Mouse (Mus musculus) liver, embryonic 12.5 days (tissue): ENCODE measurements around the gene Gria4. TPM values are rescaled to one million over a fixed set of nuclear protein-coding genes. Genes with fewer than 3 reads are reported as not detected.

Source experiments
- ATAC-seq: fragments of 200-750 bp; cut with Nextera tagmentation; 2 replicates; pipeline ENCODE4 v1.8.0; 2017; ENCODE audit warnings: moderate number of reproducible peaks, mild to moderate bottlenecking, moderate library complexity
- H3K27ac ChIP-seq: fragments of 300-500 bp; sonication (generic); 2 replicates; pipeline ENCODE4 v1.5.1; 2016; ENCODE audit warnings: mild to moderate bottlenecking
- H3K27me3 ChIP-seq: fragments of 300-500 bp; sonication (generic); replicated peaks from 2 replicates; pipeline ENCODE4 v1.6.1; 2016; ENCODE audit warnings: mild to moderate bottlenecking, moderate library complexity
- H3K36me3 ChIP-seq: fragments of 300-500 bp; sonication (generic); 2 replicates; pipeline ENCODE4 v1.6.1; 2016; ENCODE audit warnings: mild to moderate bottlenecking, moderate library complexity
- H3K4me1 ChIP-seq: fragments of 300-500 bp; sonication (generic); 2 replicates; pipeline ENCODE4 v1.6.1; 2016
- H3K4me2 ChIP-seq: fragments of 300-500 bp; sonication (generic); 2 replicates; pipeline ENCODE4 v1.6.1; 2016; ENCODE audit warnings: mild to moderate bottlenecking, moderate library complexity
- H3K4me3 ChIP-seq: fragments of 300-500 bp; sonication (generic); 2 replicates; pipeline ENCODE4 v1.5.1; 2016; ENCODE audit warnings: mild to moderate bottlenecking, moderate library complexity
- H3K9ac ChIP-seq: fragments of 300-500 bp; sonication (generic); 2 replicates; pipeline ENCODE4 v1.6.1; 2016; ENCODE audit warnings: mild to moderate bottlenecking, moderate library complexity
- H3K9me3 ChIP-seq: fragments of 300-500 bp; sonication (generic); replicated peaks from 2 replicates; pipeline ENCODE4 v1.6.1; 2016; ENCODE audit warnings: mild to moderate bottlenecking, moderate library complexity
- WGBS: fragments of 180-500 bp; shearing (Covaris S2); methylation state at CpG from one replicate; pipeline ENCODE4 v1.1.7; 2016; ENCODE audit not compliant: insufficient replicate concordance; 5-methylcytosine and 5-hydroxymethylcytosine counted together
- polyA plus RNA-seq: library from polyadenylated mRNA; unstranded; fragments of >200 nt; fragmentation: Nextera tagmentation; extraction: Ambion mirVana; gene quantifications from 2 replicates; pipeline ENCODE4 v1.2.1, GENCODE M21; 2016

The Gria4 gene
- polyA plus RNA-seq, 1 experiment from 2014 or later = 0.38 TPM

GRCm38 (mm10) chr9:4536514-4537150 is 259.4 kb downstream of the Gria4 start:
- no peak for ATAC-seq
- 77% methylated on average over 6 of the region's 6 CpGs for WGBS
- Histone ChIP-seq H3K4me2 (no peak overlapping the region), H3K9me3 (no peaks in the 10 kb centered on the region), H3K27me3 (no peaks in the 10 kb centered on the region), H3K9ac (no peak overlapping the region), H3K36me3 (no peaks in the 10 kb centered on the region), H3K4me3 (no peak overlapping the region), H3K27ac (no peak overlapping the region), H3K4me1 (no peaks in the 10 kb centered on the region)

GRCm38 (mm10) chr9:4514563-4514885 is 281.5 kb downstream of the Gria4 start:
- Histone ChIP-seq H3K9ac (no peak overlapping the region), H3K9me3 (no peaks in the 10 kb centered on the region), H3K27me3 (no peaks in the 10 kb centered on the region), H3K4me2 (no peak overlapping the region), H3K4me3 (no peak overlapping the region), H3K36me3 (no peaks in the 10 kb centered on the region), H3K27ac (no peak overlapping the region), H3K4me1 (no peaks in the 10 kb centered on the region)
- WGBS = 85% methylated on average over 1 of the region's 1 CpGs
- no peak for ATAC-seq

- H3K9ac ChIP-seq = no peak overlapping the region
- no peak overlapping the region for H3K4me3 ChIP-seq
- no peaks in the 10 kb centered on the region for H3K4me1 ChIP-seq
These were observed 282.1 kb downstream of the Gria4 start for GRCm38 (mm10) chr9:4513796-4514562.

DNA sequence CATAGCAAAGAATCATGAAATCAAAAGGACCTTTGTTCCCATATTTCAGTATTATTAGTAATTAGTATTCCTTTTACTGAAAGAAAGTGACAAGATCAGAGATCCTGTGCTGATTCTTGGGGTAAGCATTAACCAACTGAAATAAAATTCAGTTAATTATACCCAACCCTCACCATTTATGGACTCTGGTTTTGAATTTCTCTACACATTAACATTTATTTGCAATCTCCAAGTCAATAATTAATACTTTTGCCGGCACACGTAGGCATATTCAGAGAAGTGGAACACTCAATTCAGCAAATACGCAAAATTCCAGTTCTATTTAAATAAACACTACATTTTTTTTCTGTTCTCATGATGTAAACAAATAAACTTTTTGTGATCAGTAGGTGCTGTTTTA is 289.9 kb downstream of the Gria4 start:
- no peak overlapping the region for H3K27ac ChIP-seq
- 81% methylated on average over 3 of the region's 3 CpGs for WGBS
- ATAC-seq = no peak

More at GRCm38 (mm10) chr9:4513796-4514562, 282.1 kb downstream of the Gria4 start:
- Histone ChIP-seq H3K27ac (no peak overlapping the region), H3K36me3 (no peaks in the 10 kb centered on the region), H3K27me3 (no peaks in the 10 kb centered on the region), H3K9me3 (no peaks in the 10 kb centered on the region), H3K4me2 (no peak overlapping the region)
- no peak for ATAC-seq

DNA sequence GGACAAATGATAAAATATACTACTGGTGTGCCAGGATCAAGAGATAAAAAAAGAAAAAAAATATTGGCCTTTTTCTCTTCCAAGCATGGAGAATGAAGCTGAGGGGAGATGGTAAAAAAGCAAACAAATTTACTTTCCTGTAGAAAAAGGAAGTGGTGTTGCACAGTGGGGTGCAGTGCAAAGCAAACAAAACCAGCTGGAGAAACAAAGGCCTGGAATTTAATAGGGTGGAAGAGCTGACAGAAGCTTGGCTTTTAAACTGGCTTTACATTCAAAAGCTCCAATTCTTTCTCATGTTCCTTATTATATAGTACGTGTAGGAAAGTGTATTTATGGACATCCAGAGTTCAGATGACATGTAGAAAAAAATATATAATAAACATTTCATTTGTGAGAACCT is 290.9 kb downstream of the Gria4 start:
- H3K4me2 ChIP-seq = no peak overlapping the region
- H3K4me1 ChIP-seq = no peaks in the 10 kb centered on the region
- H3K9me3 ChIP-seq = no peaks in the 10 kb centered on the region
- no peak overlapping the region for H3K4me3 ChIP-seq
- H3K27ac ChIP-seq = no peak overlapping the region
- no peak for ATAC-seq
- no peaks in the 10 kb centered on the region for H3K27me3 ChIP-seq
- no peaks in the 10 kb centered on the region for H3K36me3 ChIP-seq
- H3K9ac ChIP-seq = no peak overlapping the region
- WGBS = 37% methylated on average over 1 of the region's 1 CpGs

More for the DNA sequence above, 289.9 kb downstream of the Gria4 start:
- Histone ChIP-seq H3K27me3 (no peaks in the 10 kb centered on the region), H3K4me3 (no peak overlapping the region), H3K36me3 (no peaks in the 10 kb centered on the region), H3K9me3 (no peaks in the 10 kb centered on the region), H3K9ac (no peak overlapping the region), H3K4me1 (no peaks in the 10 kb centered on the region), H3K4me2 (no peak overlapping the region)

- H3K9ac ChIP-seq = no peak overlapping the region
- 60% methylated on average over 2 of the region's 2 CpGs for WGBS
- no peak overlapping the region for H3K4me3 ChIP-seq
- no peak overlapping the region for H3K27ac ChIP-seq
- ATAC-seq = no peak
- no peaks in the 10 kb centered on the region for H3K4me1 ChIP-seq
- H3K27me3 ChIP-seq = no peaks in the 10 kb centered on the region
- no peak overlapping the region for H3K4me2 ChIP-seq
- no peaks in the 10 kb centered on the region for H3K9me3 ChIP-seq
- no peaks in the 10 kb centered on the region for H3K36me3 ChIP-seq
These were observed 309.6 kb downstream of the Gria4 start for GRCm38 (mm10) chr9:4486428-4486827.

DNA sequence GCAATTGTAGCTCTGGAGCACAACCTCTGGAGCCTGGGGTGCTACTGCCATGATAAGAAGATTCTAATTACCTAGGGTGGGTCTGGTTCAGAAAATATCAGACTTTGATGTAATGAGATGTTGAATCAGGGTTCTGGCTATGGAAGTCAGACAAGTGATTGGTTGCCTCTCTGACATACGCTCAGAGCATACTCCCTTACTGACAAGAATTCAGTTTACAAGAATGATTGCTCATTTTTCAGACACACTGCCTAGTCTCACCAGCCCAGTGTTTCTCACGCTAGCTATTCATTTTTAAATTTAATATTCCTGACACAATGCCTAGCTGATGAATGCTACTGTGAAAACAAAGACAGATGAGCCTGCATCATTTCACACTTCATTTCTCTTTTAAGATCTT is 311.5 kb downstream of the Gria4 start:
- Histone ChIP-seq H3K4me2 (no peak overlapping the region), H3K9me3 (no peaks in the 10 kb centered on the region), H3K36me3 (no peaks in the 10 kb centered on the region), H3K4me1 (no peaks in the 10 kb centered on the region), H3K27me3 (no peaks in the 10 kb centered on the region), H3K4me3 (no peak overlapping the region), H3K9ac (no peak overlapping the region), H3K27ac (no peak overlapping the region)
- ATAC-seq = no peak
- 63% methylated on average over 2 of the region's 2 CpGs for WGBS

DNA sequence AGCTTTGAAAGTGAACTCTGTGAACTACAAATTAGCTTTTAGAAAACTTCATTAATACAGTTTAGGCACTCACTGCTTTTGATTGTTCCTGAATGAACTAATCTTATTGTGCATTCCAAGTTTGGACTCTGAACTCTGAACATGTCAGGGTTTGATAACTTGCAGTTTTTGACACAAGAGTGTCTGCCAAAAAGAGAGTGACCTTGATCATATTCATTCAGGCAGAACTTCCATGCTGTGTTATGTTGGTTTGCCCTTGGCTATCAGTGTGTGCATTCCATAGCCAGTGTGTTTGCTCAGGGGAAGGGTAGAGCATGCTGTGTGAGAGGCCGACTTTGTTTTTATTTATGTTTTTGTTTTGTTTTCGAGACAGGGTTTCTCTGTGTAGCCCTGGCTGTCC is 325.2 kb downstream of the Gria4 start:
- no peaks in the 10 kb centered on the region for H3K4me1 ChIP-seq
- WGBS = 41% methylated on average over 2 of the region's 2 CpGs
- no peaks in the 10 kb centered on the region for H3K36me3 ChIP-seq
- no peak for ATAC-seq
- no peak overlapping the region for H3K4me3 ChIP-seq
- H3K9ac ChIP-seq = no peak overlapping the region
- no peak overlapping the region for H3K27ac ChIP-seq
- H3K9me3 ChIP-seq = no peaks in the 10 kb centered on the region
- H3K4me2 ChIP-seq = no peak overlapping the region
- H3K27me3 ChIP-seq = no peaks in the 10 kb centered on the region

GRCm38 (mm10) chr9:4459456-4460070 is 336.5 kb downstream of the Gria4 start:
- no peak overlapping the region for H3K27ac ChIP-seq
- no peaks in the 10 kb centered on the region for H3K36me3 ChIP-seq
- H3K4me1 ChIP-seq = no peaks in the 10 kb centered on the region
- no peak overlapping the region for H3K4me3 ChIP-seq
- H3K27me3 ChIP-seq = no peaks in the 10 kb centered on the region
- H3K9me3 ChIP-seq = no peaks in the 10 kb centered on the region
- no peak overlapping the region for H3K4me2 ChIP-seq
- ATAC-seq = no peak
- 67% methylated on average over 1 of the region's 1 CpGs for WGBS
- no peak overlapping the region for H3K9ac ChIP-seq

DNA sequence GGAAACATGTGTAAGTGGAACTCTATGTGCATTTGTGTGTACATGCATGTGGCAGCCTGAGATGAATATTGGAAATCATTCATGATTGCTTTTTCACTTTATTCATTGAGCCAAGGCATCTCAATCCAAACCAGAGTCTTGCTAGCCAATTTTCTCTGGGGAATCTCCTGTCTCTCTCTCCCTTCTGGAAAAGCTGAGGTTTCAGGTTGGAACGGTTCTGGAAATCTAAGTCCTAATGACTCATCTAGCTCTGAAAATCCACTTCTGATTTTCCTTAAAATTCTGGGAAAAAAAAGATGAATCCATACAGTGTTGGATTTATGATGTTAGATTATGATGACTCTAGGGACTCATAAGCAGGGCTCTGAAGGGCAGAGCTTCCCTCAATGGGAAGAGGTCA is 337.8 kb downstream of the Gria4 start:
- Histone ChIP-seq H3K27me3 (no peaks in the 10 kb centered on the region), H3K4me3 (no peak overlapping the region), H3K36me3 (no peaks in the 10 kb centered on the region), H3K9ac (no peak overlapping the region), H3K4me2 (no peak overlapping the region), H3K27ac (no peak overlapping the region), H3K9me3 (no peaks in the 10 kb centered on the region), H3K4me1 (no peaks in the 10 kb centered on the region)
- no peak for ATAC-seq
- WGBS = 69% methylated on average over 1 of the region's 1 CpGs

- no peaks in the 10 kb centered on the region for H3K4me1 ChIP-seq
- no peak overlapping the region for H3K9ac ChIP-seq
- H3K27me3 ChIP-seq = no peaks in the 10 kb centered on the region
- H3K4me2 ChIP-seq = no peak overlapping the region
- no peak for ATAC-seq
- WGBS = 60% methylated on average over 1 of the region's 1 CpGs
- H3K4me3 ChIP-seq = no peak overlapping the region
- H3K9me3 ChIP-seq = no peaks in the 10 kb centered on the region
- H3K27ac ChIP-seq = no peak overlapping the region
- no peaks in the 10 kb centered on the region for H3K36me3 ChIP-seq
These were observed 338.4 kb downstream of the Gria4 start for GRCm38 (mm10) chr9:4457644-4458043.

DNA sequence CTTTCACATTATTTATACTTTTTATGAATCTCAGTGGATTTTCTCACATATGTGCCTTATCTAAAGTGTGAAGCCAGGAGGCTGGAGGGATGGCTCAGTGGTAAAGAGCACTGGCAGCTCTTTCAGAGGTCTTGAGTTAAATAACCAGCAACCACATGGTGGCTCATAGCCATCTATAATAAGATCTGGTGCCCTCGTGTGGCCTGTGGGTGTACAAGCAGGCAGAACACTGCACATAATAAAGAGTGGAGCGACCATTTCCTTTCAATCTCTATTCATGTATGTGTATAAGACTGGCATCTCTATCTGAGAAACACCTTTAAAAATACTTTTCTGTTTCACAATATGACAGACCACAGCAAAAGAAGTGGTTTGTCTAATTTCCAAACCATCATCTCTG is 353.1 kb downstream of the Gria4 start:
- Histone ChIP-seq H3K9me3 (no peaks in the 10 kb centered on the region), H3K27ac (no peak overlapping the region), H3K27me3 (no peaks in the 10 kb centered on the region), H3K4me3 (no peak overlapping the region), H3K4me2 (no peak overlapping the region), H3K4me1 (no peaks in the 10 kb centered on the region), H3K9ac (no peak overlapping the region), H3K36me3 (no peaks in the 10 kb centered on the region)
- 13% methylated on average over 2 of the region's 2 CpGs for WGBS
- ATAC-seq = peak; percentile 52; the same call in 1 of the 2 replicates
